Mouse (Mus musculus): ENCODE results near the gene Camsap2.

Camsap2 gene

GRCm38 (mm10) chr1:136254503-136255065 lies 91.3 kb downstream of the Camsap2 start:
- no peak for DNase-seq

- peak; percentile 74 for DNase-seq
Observed at GRCm38 (mm10) chr1:136253472-136253871, 92.4 kb downstream of the Camsap2 start.

DNA sequence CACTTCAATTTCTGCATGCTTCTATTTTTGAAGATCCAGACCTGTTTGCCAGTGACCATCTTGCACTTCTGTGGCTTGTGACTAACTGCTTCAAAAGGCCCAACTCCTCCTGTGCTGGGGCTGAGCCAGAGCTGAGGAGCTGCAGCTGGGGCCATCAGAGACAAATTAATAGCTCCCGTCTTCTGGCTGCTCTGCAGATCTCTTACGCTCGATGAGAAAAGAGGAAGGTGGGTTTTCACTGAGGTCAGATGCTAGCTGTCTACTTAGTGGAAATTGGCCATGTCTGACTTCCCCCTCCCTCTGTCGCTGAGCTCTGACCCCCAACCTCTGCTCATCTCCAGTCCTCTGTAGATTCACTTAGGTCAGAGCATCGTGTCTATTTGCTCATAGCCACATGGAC lies 96.2 kb downstream of the Camsap2 start:
- DNase-seq, result no peak

DNA sequence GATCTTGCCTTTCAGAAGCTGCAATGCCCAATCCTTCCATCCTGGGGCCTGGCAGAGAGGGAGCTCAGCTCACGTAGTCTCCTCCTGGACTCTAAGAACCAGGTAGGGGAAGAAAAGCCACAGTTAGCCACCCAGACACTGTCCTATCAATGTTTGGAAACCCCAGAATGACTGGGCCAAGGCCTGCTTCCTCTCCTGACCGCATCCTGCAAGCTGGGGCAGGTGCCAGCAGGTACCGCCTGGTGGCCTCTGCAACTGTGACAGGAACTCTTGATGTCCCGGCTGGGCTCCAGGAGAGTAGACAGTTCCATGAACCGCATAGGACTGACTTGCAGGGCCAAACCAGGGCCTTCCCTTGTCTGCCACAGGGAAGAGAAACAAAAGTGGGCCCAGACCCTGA lies 98.5 kb downstream of the Camsap2 start:
- peak; percentile 40 for DNase-seq

GRCm38 (mm10) chr1:136244469-136244868 lies 101.4 kb downstream of the Camsap2 start:
- no peak for DNase-seq

DNA sequence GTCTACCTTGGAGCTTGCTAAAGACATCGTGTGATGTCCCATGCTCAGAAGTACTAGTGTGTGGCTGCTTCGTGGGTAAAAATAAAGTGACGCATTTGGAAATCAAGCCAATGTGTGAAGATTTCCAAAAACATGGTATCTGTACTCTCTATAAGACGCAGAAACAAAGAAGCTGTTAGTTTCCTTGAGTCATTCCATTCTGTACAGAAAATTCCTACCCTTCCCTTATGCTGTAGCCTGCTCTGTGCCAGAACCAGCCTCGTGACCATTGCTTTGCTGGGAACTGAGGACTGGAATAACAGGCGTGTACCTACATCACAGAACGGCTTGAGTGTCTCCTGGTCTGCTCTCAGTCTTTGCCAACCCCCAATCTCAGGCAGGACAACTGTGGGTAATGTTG lies 104.1 kb downstream of the Camsap2 start:
- no peak for DNase-seq

DNA sequence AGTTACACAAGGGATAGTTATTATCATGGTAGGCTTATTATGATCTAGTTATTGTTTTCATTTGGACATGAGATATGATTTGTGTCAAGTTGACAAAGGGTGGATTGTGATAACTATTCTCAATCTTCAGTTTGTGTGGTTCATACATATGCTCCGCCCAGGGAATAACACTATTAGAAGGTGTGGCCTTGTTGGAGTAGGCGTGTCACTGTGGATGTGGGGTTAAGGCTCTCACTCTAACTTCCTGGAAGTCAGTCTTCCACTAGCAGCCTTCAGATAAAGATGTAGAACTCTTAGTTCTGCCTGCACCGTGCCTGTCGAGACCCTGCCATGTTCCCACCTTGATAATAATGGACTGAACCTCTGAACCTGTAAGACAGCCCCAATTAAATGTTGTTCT lies 107.4 kb downstream of the Camsap2 start:
- no peak for DNase-seq

- DNase-seq, result no peak
Observed at GRCm38 (mm10) chr1:136234595-136235092, 111.3 kb downstream of the Camsap2 start.

GRCm38 (mm10) chr1:136233892-136234594 lies 111.9 kb downstream of the Camsap2 start, which contains the start of gene Inava:
Inava (minus strand) TSS chr1:136234264.
- peak; percentile 57 for DNase-seq

GRCm38 (mm10) chr1:136232986-136233790 lies 112.7 kb downstream of the Camsap2 start:
- DNase-seq, result no peak

DNA sequence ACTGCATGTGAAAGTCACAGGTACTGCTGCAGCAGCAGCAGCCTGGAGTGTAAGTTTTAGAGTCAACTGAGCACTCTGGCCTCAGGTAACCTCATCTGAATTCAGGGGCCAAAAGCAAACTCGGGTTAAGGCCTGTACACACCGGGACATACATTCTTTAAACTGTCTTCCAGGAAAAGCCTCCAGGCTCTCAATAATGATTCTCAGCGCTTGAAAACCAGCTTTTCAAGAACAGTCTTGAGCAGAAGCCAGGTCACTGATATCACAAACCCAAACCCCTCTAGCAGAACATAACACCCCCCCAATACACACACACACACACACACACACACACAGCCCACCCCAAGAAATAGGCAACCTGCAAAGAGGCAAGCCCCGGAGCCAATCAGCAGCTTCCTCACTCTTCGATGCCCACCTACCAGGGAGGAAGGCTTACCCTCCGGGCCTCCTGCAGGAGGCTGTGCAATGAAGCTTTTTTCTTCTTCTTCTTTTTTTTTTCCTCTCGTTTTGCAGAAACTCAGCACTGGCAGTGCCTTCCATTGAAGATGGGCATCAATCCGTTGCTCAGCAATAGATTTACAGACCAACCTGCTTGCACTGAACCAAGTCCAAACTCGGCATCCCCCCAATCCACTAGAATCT lies 113.5 kb downstream of the Camsap2 start:
- no peak for DNase-seq

DNA sequence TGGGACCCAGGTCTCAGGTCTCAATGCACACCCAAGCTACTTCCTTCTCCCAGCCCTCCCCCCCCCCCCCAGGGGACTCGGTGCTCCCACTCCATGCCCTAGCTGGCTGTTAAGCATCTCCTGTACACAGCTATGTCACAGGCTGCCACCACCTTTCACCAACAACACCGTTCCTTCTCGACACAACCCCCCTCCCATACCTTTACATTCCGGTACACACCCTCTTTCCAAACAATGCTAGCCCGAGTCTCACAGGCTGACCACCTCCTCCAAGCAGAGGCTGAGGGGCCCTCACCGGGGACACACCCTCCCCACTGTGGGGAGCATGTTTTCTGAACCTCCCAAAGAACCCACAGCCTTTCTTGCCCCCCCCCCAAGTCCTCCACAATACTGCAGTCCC lies 114.3 kb downstream of the Camsap2 start:
- DNase-seq, result no peak

GRCm38 (mm10) chr1:136230201-136230600 lies 115.7 kb downstream of the Camsap2 start:
- no peak for DNase-seq

GRCm38 (mm10) chr1:136229040-136229373 lies 116.9 kb downstream of the Camsap2 start:
- no peak for DNase-seq

- DNase-seq, result no peak
Observed at GRCm38 (mm10) chr1:136228328-136229039, 117.4 kb downstream of the Camsap2 start.

DNA sequence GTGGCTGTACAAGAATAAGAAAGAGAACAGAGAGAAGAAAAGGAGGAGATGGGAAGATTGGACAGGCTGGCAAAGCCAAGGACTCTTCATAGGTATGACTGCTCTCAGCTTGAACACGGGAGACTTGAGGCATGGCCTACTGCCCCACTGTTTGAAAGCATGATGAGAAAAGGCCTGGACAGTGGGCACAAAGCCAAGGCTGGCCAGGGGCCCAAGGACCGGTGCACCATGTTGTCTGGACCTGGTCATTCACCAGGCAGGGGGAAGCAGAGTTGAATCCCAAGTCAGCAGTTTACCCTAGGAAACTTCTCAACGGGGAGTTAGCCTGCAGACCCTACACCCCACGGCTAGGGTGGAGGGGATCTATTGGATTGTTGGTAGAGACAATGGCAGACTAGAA lies 118.0 kb downstream of the Camsap2 start:
- no peak for DNase-seq

DNA sequence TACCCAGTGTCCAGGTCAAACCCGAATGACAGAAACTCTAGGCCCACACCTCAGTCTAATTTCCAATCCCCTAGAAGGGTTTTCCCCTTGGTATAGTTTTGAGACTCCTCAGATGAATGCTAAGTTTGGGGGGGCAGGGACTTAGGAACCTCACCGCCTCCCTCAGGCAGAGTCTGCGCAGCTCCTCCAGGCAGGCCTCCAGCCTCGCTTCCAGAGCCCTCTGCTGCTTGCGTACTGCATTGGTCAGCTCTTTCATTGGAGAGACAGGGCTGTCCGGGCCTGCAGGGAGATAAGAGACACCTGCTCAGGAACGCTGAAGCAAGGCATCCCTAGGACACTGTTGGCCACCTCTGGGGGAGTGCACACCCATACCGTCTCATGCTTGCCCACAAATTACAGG lies 119.3 kb downstream of the Camsap2 start:
- no peak for DNase-seq

- DNase-seq, result no peak
Observed at GRCm38 (mm10) chr1:136225846-136226245, 120.1 kb downstream of the Camsap2 start.

DNA sequence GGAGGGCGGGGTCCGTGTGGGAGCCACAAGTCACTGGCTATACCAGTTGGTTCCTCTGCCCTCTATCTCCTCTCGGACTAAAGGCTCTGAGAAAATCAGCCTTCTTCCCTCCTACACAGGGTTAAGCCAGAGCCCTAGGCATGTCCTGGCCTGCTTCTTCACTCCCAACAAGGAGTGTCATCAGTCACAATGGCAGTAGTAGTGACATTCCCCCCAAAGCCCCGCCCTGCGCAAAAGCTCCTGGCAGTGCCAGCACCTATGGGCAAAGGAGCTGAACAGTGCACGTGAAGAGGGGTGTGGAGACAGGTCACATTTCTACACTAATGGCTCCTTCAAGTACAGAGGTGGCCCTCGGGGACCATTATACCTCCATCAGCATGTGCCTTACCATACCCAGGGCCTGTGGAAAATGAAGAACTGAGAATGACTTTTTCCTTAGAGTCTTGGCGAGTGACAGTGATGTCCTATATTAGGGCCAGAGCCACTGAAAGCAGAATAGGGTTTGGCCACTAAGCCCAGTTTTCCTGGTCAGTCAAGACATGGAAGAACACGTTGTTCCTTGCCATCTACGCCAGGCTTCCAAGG lies 122.1 kb downstream of the Camsap2 start:
- no peak for DNase-seq

- DNase-seq, result no peak
Observed at GRCm38 (mm10) chr1:136222386-136222785, 123.5 kb downstream of the Camsap2 start.

DNA sequence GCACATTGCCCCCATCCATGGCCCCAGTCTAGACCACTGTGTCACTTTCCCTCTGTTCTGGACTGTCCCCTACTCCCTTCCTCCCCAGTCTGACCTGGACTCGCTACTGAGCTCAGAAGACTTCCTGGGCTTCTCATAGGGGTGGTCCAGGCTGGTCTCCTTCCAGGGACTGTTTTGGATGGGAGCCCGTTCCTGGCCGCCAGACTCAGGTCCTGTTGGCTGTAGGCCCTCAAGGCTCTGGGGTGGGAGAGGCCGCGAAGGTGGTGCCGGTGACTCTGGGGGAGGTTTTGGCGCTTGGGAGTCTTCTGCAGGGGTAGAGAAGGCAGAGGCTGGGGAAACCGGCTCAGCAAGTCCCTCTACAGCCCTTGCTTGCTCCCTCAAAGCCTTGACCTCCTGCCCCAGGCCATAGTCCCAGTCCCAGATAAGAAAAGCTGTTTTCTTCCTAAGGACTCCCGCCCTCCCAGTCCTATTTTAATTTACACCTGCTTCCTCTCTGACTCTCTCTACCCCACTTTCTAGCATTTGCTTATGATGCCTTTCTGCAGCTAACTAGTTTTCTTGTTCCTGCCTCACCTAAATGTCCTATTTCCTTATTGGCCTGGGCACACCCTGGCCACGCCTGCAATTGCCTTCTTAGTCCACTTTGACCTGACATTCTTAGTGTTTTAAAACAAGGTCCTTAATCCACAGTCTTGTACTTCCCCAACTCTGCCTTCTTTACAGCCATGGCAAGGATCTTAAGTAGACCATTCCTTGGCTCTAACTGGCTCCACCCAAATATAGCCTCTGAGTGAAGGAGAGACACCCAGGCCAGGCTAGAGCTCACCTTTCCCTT lies 125.7 kb downstream of the Camsap2 start:
- DNase-seq, result no peak
